ENCODE assay signal across 8 mouse cellular contexts in genomic region chr9:25480676-25481075, GRCm38 (mm10). TPM values are rescaled to one million over a fixed set of nuclear protein-coding genes. Genes with fewer than 3 reads are reported as not detected.
A peak's percentile ranks its signal among the peaks of the same experiment; 100 is the strongest.
DNase-seq lines count a peak whose midpoint lies in the region; ATAC-seq and TF ChIP-seq lines count a peak whose summit lies in the region.

No protein-coding gene starts in this region.

- WGBS in heart, embryonic 13.5 days = 82% methylated on average over 2 of the region's 2 CpGs
- WGBS in midbrain, embryonic 13.5 days = 94% methylated on average over 2 of the region's 2 CpGs
- 83% methylated on average over 2 of the region's 2 CpGs for WGBS in midbrain, embryonic 10.5 days
- 87% methylated on average over 2 of the region's 2 CpGs for WGBS in limb, embryonic 10.5 days
- WGBS in olfactory bulb, adult 2 months = 70% methylated on average over 2 of the region's 2 CpGs

- no peak for ATAC-seq in heart, embryonic 13.5 days (ENCODE audit: extremely low read depth, insufficient number of reproducible peaks, low FRiP score, low TSS enrichment)
- ATAC-seq in midbrain, embryonic 13.5 days = no peak

- no peak overlapping the region for H3K27ac ChIP-seq in heart, embryonic 13.5 days (replicated peaks)
- no peak overlapping the region for H3K27ac ChIP-seq in midbrain, embryonic 13.5 days
- H3K27ac ChIP-seq in midbrain, embryonic 10.5 days (replicated peaks) = no peak overlapping the region; the same call in 1 of the 2 replicates
- peak overlapping the region; percentile 87; the same call in 1 of the 2 replicates for H3K27ac ChIP-seq in limb, embryonic 10.5 days
- H3K27ac ChIP-seq in olfactory bulb, adult 2 months (ENCODE audit: insufficient read depth, low read depth, low read length) = 0 out of 2 replicates have a peak overlapping the region, but pooled peaks have one; percentile 66

- DNase-seq in heart, postnatal 10 days = no peak
- DNase-seq in midbrain, embryonic 10.5 days (ENCODE audit: low spot score) = no peak
- no peak for DNase-seq in limb, embryonic 10.5 days (ENCODE audit: low spot score)
- DNase-seq in frontal cortex, adult 2 months (ENCODE audit: extremely low spot score in 1 of 2, low spot score in 1 of 2) = no peak
- no peak for DNase-seq in right cerebral cortex, postnatal 14 days

- H3K27me3 ChIP-seq in heart, embryonic 13.5 days (replicated peaks) = no peaks in the 10 kb centered on the region
- peaks cover 8% of the 10 kb centered on the region for H3K27me3 ChIP-seq in midbrain, embryonic 13.5 days
- H3K27me3 ChIP-seq in midbrain, embryonic 10.5 days (ENCODE audit: low read depth, poor library complexity, severe bottlenecking) = peaks cover 11% of the 10 kb centered on the region
- no peaks in the 10 kb centered on the region for H3K27me3 ChIP-seq in limb, embryonic 10.5 days (ENCODE audit: low read depth, poor library complexity, severe bottlenecking)

- H3K4me1 ChIP-seq in heart, embryonic 13.5 days = peaks cover 37% of the 10 kb centered on the region
- peaks cover 30% of the 10 kb centered on the region for H3K4me1 ChIP-seq in midbrain, embryonic 13.5 days (replicated peaks)
- peaks cover 45% of the 10 kb centered on the region for H3K4me1 ChIP-seq in midbrain, embryonic 10.5 days
- peaks cover 43% of the 10 kb centered on the region for H3K4me1 ChIP-seq in limb, embryonic 10.5 days
- peaks cover 14% of the 10 kb centered on the region for H3K4me1 ChIP-seq in olfactory bulb, adult 2 months (ENCODE audit: control insufficient read depth, insufficient read depth, low read length)

- no peaks in the 10 kb centered on the region for H3K36me3 ChIP-seq in heart, embryonic 13.5 days
- no peaks in the 10 kb centered on the region for H3K36me3 ChIP-seq in midbrain, embryonic 13.5 days
- H3K36me3 ChIP-seq in midbrain, embryonic 10.5 days = no peaks in the 10 kb centered on the region
- no peaks in the 10 kb centered on the region for H3K36me3 ChIP-seq in limb, embryonic 10.5 days

- TF ChIP-seq CTCF in olfactory bulb, adult 2 months (IDR thresholded peaks at IDR 0.05; ENCODE audit: insufficient read depth, low read depth, low read length) = no peak

- H3K9ac ChIP-seq in heart, embryonic 13.5 days = no peak overlapping the region
- no peak overlapping the region for H3K9ac ChIP-seq in midbrain, embryonic 13.5 days (replicated peaks)

- no peaks in the 10 kb centered on the region for H3K9me3 ChIP-seq in heart, embryonic 13.5 days
- no peaks in the 10 kb centered on the region for H3K9me3 ChIP-seq in midbrain, embryonic 13.5 days
- no peaks in the 10 kb centered on the region for H3K9me3 ChIP-seq in midbrain, embryonic 10.5 days (replicated peaks)
- no peaks in the 10 kb centered on the region for H3K9me3 ChIP-seq in limb, embryonic 10.5 days (replicated peaks)

- H3K4me2 ChIP-seq in heart, embryonic 13.5 days = peak overlapping the region; percentile 85
- H3K4me2 ChIP-seq in midbrain, embryonic 13.5 days (replicated peaks) = peak overlapping the region; percentile 84; the same call in 1 of the 2 replicates

- TF ChIP-seq POLR2A in olfactory bulb, adult 2 months (IDR thresholded peaks at IDR 0.05; ENCODE audit: insufficient read depth, low read depth, low read length) = no peak

- intact Hi-C loops in heart, postnatal 10 days (cut with DNase I) = loop anchor here (5.0 kb wide), 2 partner anchors 92 to 328 kb away; partner anchors contain the start of gene Herpud2

- H3K4me3 ChIP-seq in heart, embryonic 13.5 days = no peak overlapping the region
- no peak overlapping the region; the same call in 1 of the 2 replicates for H3K4me3 ChIP-seq in midbrain, embryonic 13.5 days (replicated peaks)
- H3K4me3 ChIP-seq in midbrain, embryonic 10.5 days = no peak overlapping the region; the same call in 1 of the 2 replicates
- peak overlapping the region; percentile 80; the same call in 1 of the 2 replicates for H3K4me3 ChIP-seq in limb, embryonic 10.5 days
- H3K4me3 ChIP-seq in olfactory bulb, adult 2 months (ENCODE audit: insufficient read depth, low read depth, low read length) = no peak overlapping the region

RNA-seq across cellular contexts. Expression of gene Eepd1, which starts 0.7 kb away (rescaled TPM):
- 21.4 and 23.2 TPM in 2 replicates for polyA plus RNA-seq in heart, embryonic 13.5 days (2015; fragmentation: Nextera tagmentation; extraction: Ambion mirVana)
- 10 to 100 TPM; 21.3 to 27.3 TPM for total RNA-seq in heart, postnatal 10 days (2021)
- 5.1 and 5.3 TPM in 2 replicates for polyA plus RNA-seq in midbrain, embryonic 13.5 days (2015; fragmentation: Nextera tagmentation; extraction: Ambion mirVana)
- 8.5 and 11.4 TPM in 2 replicates for polyA plus RNA-seq in midbrain, embryonic 10.5 days (2016; fragmentation: Nextera tagmentation; extraction: Ambion mirVana)
- 19.2 and 22.9 TPM in 2 replicates for polyA plus RNA-seq in limb, embryonic 10.5 days (2016; fragmentation: Nextera tagmentation; extraction: Ambion mirVana)
- polyA plus RNA-seq in olfactory bulb, adult 2 months (2012; ENCODE audit: insufficient read depth, insufficient read length, low replicate concordance, missing spikeins) = not detected in 2 replicates
- 21.1 and 22.8 TPM in 2 replicates for polyA plus RNA-seq in frontal cortex, adult 2 months (2012; rRNA removed)

Comparison
In these comparisons a context has a peak if more than half of its experiments do, and no peak if none do; other contexts are left out.
1. H3K27ac ChIP-seq: peak in limb, embryonic 10.5 days (single experiment) and olfactory bulb, adult 2 months (single experiment); none in heart, embryonic 13.5 days (single experiment), midbrain, embryonic 13.5 days (single experiment) and midbrain, embryonic 10.5 days (single experiment).